In genomic region chr13:95598232-95598920, GRCm38 (mm10) we compare ENCODE assay signal across 31 mouse cellular contexts. TPM values are rescaled to one million over a fixed set of nuclear protein-coding genes. Genes with fewer than 3 reads are reported as not detected.
A peak's percentile ranks its signal among the peaks of the same experiment; 100 is the strongest.
DNase-seq lines count a peak whose midpoint lies in the region; ATAC-seq and TF ChIP-seq lines count a peak whose summit lies in the region.
"Had no signal": no experiment of that assay in that cellular context is flagged by ENCODE, and none has a peak within 500 bp of the region (broad histone marks: within the 10 kb centered on the region; RNA-seq: fewer than 3 reads in every experiment).

No protein-coding gene starts in this region.

- no peaks in the 10 kb centered on the region for H3K27me3 ChIP-seq in forebrain, postnatal 0 days (ENCODE audit: insufficient read depth, low read length)
- H3K27me3 ChIP-seq in forebrain, embryonic 16.5 days (replicated peaks; ENCODE audit: control insufficient read depth, insufficient read depth, low read length) = no peaks in the 10 kb centered on the region
- H3K27me3 ChIP-seq in limb, embryonic 12.5 days = no peaks in the 10 kb centered on the region
- H3K27me3 ChIP-seq in limb, embryonic 10.5 days (ENCODE audit: low read depth, poor library complexity, severe bottlenecking) = no peaks in the 10 kb centered on the region
- H3K27me3 ChIP-seq in thymus, adult 2 months (ENCODE audit: control insufficient read depth, insufficient read depth, low read length) = no peaks in the 10 kb centered on the region
- H3K27me3 ChIP-seq: embryonic facial prominence, embryonic 12.5 days; hindbrain, embryonic 12.5 days; liver, embryonic 12.5 days; neural tube, embryonic 12.5 days had no signal

- no peaks in the 10 kb centered on the region for H3K9me3 ChIP-seq in forebrain, postnatal 0 days (ENCODE audit: low read length)
- no peaks in the 10 kb centered on the region for H3K9me3 ChIP-seq in forebrain, embryonic 16.5 days (ENCODE audit: control insufficient read depth, low read length)
- H3K9me3 ChIP-seq in limb, embryonic 12.5 days = no peaks in the 10 kb centered on the region
- no peaks in the 10 kb centered on the region for H3K9me3 ChIP-seq in limb, embryonic 10.5 days (replicated peaks)
- H3K9me3 ChIP-seq: embryonic facial prominence, embryonic 12.5 days; hindbrain, embryonic 12.5 days; liver, embryonic 12.5 days; midbrain, embryonic 10.5 days; neural tube, embryonic 12.5 days had no signal

- H3K4me3 ChIP-seq in forebrain, postnatal 0 days (ENCODE audit: low read depth, low read length) = no peak overlapping the region
- no peak overlapping the region for H3K4me3 ChIP-seq in forebrain, embryonic 16.5 days (replicated peaks; ENCODE audit: low read length)
- no peak overlapping the region for H3K4me3 ChIP-seq in limb, embryonic 12.5 days (replicated peaks)
- H3K4me3 ChIP-seq in limb, embryonic 10.5 days = no peak overlapping the region
- H3K4me3 ChIP-seq in thymus, adult 2 months (ENCODE audit: control insufficient read depth, insufficient read depth, low read length) = no peak overlapping the region
- H3K4me3 ChIP-seq: embryonic facial prominence, embryonic 12.5 days; hindbrain, embryonic 12.5 days; liver, embryonic 12.5 days; midbrain, embryonic 10.5 days; myocyte; neural tube, embryonic 12.5 days had no signal

- H3K36me3 ChIP-seq in forebrain, postnatal 0 days (ENCODE audit: insufficient read depth) = 0 out of 2 replicates have a peak, but pooled peaks cover 3% of the 10 kb centered on the region
- H3K36me3 ChIP-seq in forebrain, embryonic 16.5 days (ENCODE audit: control insufficient read depth, insufficient read depth) = peaks cover 8% of the 10 kb centered on the region
- H3K36me3 ChIP-seq in limb, embryonic 12.5 days = peaks cover 28% of the 10 kb centered on the region
- H3K36me3 ChIP-seq in limb, embryonic 10.5 days = peaks cover 30% of the 10 kb centered on the region
- no peaks in the 10 kb centered on the region for H3K36me3 ChIP-seq in thymus, adult 2 months (ENCODE audit: control insufficient read depth, insufficient read depth, low read length)

- H3K4me1 ChIP-seq in forebrain, postnatal 0 days (ENCODE audit: insufficient read depth) = no peaks in the 10 kb centered on the region
- no peaks in the 10 kb centered on the region for H3K4me1 ChIP-seq in forebrain, embryonic 16.5 days (replicated peaks; ENCODE audit: control insufficient read depth, insufficient read depth, low read length)
- H3K4me1 ChIP-seq in limb, embryonic 12.5 days (replicated peaks) = peaks cover 3% of the 10 kb centered on the region; the same call in 1 of the 2 replicates
- H3K4me1 ChIP-seq in limb, embryonic 10.5 days = no peaks in the 10 kb centered on the region; the same call in 1 of the 2 replicates
- H3K4me1 ChIP-seq in thymus, adult 2 months (replicated peaks; ENCODE audit: control insufficient read depth, insufficient read depth, low read length) = no peaks in the 10 kb centered on the region
- H3K4me1 ChIP-seq: embryonic facial prominence, embryonic 12.5 days; hindbrain, embryonic 12.5 days; neural tube, embryonic 12.5 days had no signal

- TF ChIP-seq POLR2A in thymus, adult 2 months (IDR thresholded peaks at IDR 0.05; ENCODE audit: control insufficient read depth, extremely low read depth, insufficient read depth, low read length, poor library complexity) = no peak

- H3K4me2 ChIP-seq in forebrain, postnatal 0 days (ENCODE audit: low read depth) = no peak overlapping the region
- H3K4me2 ChIP-seq in forebrain, embryonic 16.5 days (ENCODE audit: low read length) = no peak overlapping the region
- no peak overlapping the region for H3K4me2 ChIP-seq in limb, embryonic 12.5 days
- H3K4me2 ChIP-seq: embryonic facial prominence, embryonic 12.5 days; hindbrain, embryonic 12.5 days; liver, embryonic 12.5 days; neural tube, embryonic 12.5 days had no signal

- H3K9ac ChIP-seq in forebrain, postnatal 0 days = no peak overlapping the region
- no peak overlapping the region for H3K9ac ChIP-seq in forebrain, embryonic 16.5 days (replicated peaks; ENCODE audit: low read depth, low read length)
- no peak overlapping the region for H3K9ac ChIP-seq in limb, embryonic 12.5 days (replicated peaks)
- H3K9ac ChIP-seq: embryonic facial prominence, embryonic 12.5 days; hindbrain, embryonic 12.5 days; liver, embryonic 12.5 days; neural tube, embryonic 12.5 days had no signal

- 81% methylated on average over 18 of the region's 18 CpGs for WGBS in forebrain, postnatal 0 days
- WGBS in forebrain, embryonic 16.5 days = 81% methylated on average over 18 of the region's 18 CpGs
- 89% methylated on average over 18 of the region's 18 CpGs for WGBS in limb, embryonic 12.5 days
- 90% methylated on average over 18 of the region's 18 CpGs for WGBS in limb, embryonic 10.5 days
- 95% methylated on average over 18 of the region's 18 CpGs for WGBS in thymus, adult 2 months

- no peak for ATAC-seq in forebrain, postnatal 0 days
- ATAC-seq in forebrain, embryonic 16.5 days = no peak
- ATAC-seq in limb, embryonic 12.5 days (ENCODE audit: insufficient number of reproducible peaks, insufficient read depth, low FRiP score, low TSS enrichment, low read depth) = no peak
- ATAC-seq: hindbrain, postnatal 0 days; intestine, postnatal 0 days; liver, embryonic 12.5 days; midbrain, embryonic 16.5 days had no signal

- DNase-seq in forebrain, postnatal 0 days = peak; percentile 18
- DNase-seq in limb, embryonic 10.5 days (ENCODE audit: low spot score) = no peak
- peak; percentile 61 for DNase-seq in 416B (ENCODE audit: low read depth)
- DNase-seq in ZHBTc4 (ENCODE audit: low read depth, low spot score) = peak; percentile 61
- DNase-seq in thymus, adult 2 months = no peak
- DNase-seq: adrenal gland, adult 8-10 months; cerebellum, adult 11 months; cerebellum, adult 9-11 months; embryo, embryonic 11 days; gastrocnemius, postnatal 14 days; heart, adult 18-20 months; heart, postnatal 36 days; kidney, adult 9 months; kidney, postnatal 10 days; layer of hippocampus, adult 9-11 months; lung, adult 2 months; lung, postnatal 14 days; right cerebral cortex, adult 18-20 months; spleen, adult 18-20 months; thymus, postnatal 25 days had no signal

- H3K27ac ChIP-seq in forebrain, postnatal 0 days (ENCODE audit: low read depth, low read length) = no peak overlapping the region
- no peak overlapping the region for H3K27ac ChIP-seq in forebrain, embryonic 16.5 days (ENCODE audit: low read length)
- 0 out of 2 replicates have a peak overlapping the region, but pooled peaks have one; percentile 20 for H3K27ac ChIP-seq in limb, embryonic 12.5 days
- H3K27ac ChIP-seq in limb, embryonic 10.5 days = no peak overlapping the region
- H3K27ac ChIP-seq in thymus, adult 2 months (ENCODE audit: control insufficient read depth, insufficient read depth, low read length) = no peak overlapping the region
- H3K27ac ChIP-seq: embryonic facial prominence, embryonic 12.5 days; hindbrain, embryonic 12.5 days; hindbrain, postnatal 0 days; liver, embryonic 12.5 days; midbrain, embryonic 10.5 days; neural tube, embryonic 12.5 days had no signal

- TF ChIP-seq CTCF in forebrain, postnatal 0 days (IDR thresholded peaks at IDR 0.05; ENCODE audit: low read depth) = no peak
- TF ChIP-seq CTCF in thymus, adult 2 months (IDR thresholded peaks at IDR 0.05; ENCODE audit: borderline replicate concordance, control insufficient read depth, extremely low read depth, insufficient read depth, low read length, poor library complexity) = no peak

RNA-seq across cellular contexts. Expression of gene F2r, which starts 19.9 kb away (rescaled TPM):
- total RNA-seq in forebrain, postnatal 0 days (2014; rRNA removed) = 28.4 and 41.7 TPM in 2 replicates
- 20.1 and 28.0 TPM in 2 replicates for polyA plus RNA-seq in forebrain, postnatal 0 days (2015; fragmentation: Nextera tagmentation; extraction: Ambion mirVana)
- polyA plus RNA-seq in forebrain, embryonic 16.5 days (2015; fragmentation: Nextera tagmentation; extraction: Ambion mirVana) = 68.7 and 85.1 TPM in 2 replicates
- polyA plus RNA-seq in limb, embryonic 12.5 days (2016; fragmentation: Nextera tagmentation; extraction: Ambion mirVana) = 118 and 120 TPM in 2 replicates
- 141 and 143 TPM in 2 replicates for polyA plus RNA-seq in limb, embryonic 10.5 days (2016; fragmentation: Nextera tagmentation; extraction: Ambion mirVana)
- 11.6 and 13.0 TPM in 2 replicates for polyA plus RNA-seq in thymus, adult 2 months (2012; rRNA removed)

Comparison
In these comparisons a context has a peak if more than half of its experiments do, and no peak if none do; other contexts are left out.
1. DNase-seq: peak in forebrain, postnatal 0 days (single experiment), 416B (single experiment) and ZHBTc4 (single experiment); none in limb, embryonic 10.5 days (single experiment) and thymus, adult 2 months (single experiment).